8 mouse cellular contexts compared by ENCODE assay signal in the genomic region with DNA sequence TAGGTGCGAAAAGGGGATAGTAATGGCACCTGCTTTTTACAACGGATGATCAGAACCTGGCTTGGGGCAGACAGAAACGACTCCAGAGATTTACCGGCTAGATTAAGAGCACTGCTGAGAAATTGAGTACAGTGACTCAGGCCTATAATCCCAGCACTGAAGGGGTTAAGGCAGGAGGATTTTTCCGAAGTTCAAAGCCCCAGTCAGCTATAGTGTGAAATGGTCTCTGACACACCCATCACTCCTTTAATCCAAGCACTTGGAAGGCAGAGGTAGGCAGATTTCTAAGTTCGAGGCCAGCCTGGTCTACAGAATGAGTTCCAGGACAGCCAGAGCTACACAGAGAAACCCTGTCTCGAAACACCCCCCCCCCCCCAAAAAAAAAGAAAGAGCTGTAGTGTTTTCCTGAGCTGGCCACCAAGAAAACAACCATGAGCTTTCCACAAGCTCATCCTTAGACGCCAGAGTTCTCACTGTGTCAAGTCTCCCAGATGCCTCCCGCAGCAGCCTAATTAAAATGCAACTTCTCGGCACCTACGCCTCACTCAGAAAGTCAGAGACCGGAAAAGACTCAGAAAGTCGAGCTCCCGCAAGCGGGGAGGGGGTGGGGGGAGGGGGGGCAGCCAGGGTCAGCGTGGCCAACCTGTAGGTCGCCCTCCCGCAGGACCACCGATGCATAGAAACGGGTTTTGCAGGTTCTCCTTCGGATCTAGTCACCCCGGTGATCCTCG. TPM values are rescaled to one million over a fixed set of nuclear protein-coding genes. Genes with fewer than 3 reads are reported as not detected.
DNase-seq lines count a peak whose midpoint lies in the region; ATAC-seq and TF ChIP-seq lines count a peak whose summit lies in the region.

No protein-coding gene starts in this region.

- peaks cover 4% of the 10 kb centered on the region; the same call in 1 of the 2 replicates for H3K4me1 ChIP-seq in heart, embryonic 15.5 days (replicated peaks)
- H3K4me1 ChIP-seq in G1E (ENCODE audit: insufficient read depth, low read depth, low read length), result peaks cover 58% of the 10 kb centered on the region
- peaks cover 4% of the 10 kb centered on the region for H3K4me1 ChIP-seq in forebrain, embryonic 11.5 days (replicated peaks; ENCODE audit: control insufficient read depth, insufficient read depth, low read length)
- peaks cover 47% of the 10 kb centered on the region for H3K4me1 ChIP-seq in liver, embryonic 13.5 days (replicated peaks)
- H3K4me1 ChIP-seq in small intestine, adult 2 months (ENCODE audit: control insufficient read depth, insufficient read depth, insufficient read length, low read length), result peaks cover 8% of the 10 kb centered on the region; the same call in 1 of the 2 replicates

- peak overlapping the region; percentile 77 for H3K9ac ChIP-seq in heart, embryonic 15.5 days
- peak overlapping the region; percentile 63 for H3K9ac ChIP-seq in forebrain, embryonic 11.5 days (ENCODE audit: low read length)
- H3K9ac ChIP-seq in liver, embryonic 13.5 days, result peak overlapping the region; percentile 75

- H3K36me3 ChIP-seq in heart, embryonic 15.5 days, result no peaks in the 10 kb centered on the region
- H3K36me3 ChIP-seq in G1E (replicated peaks), result peaks cover 19% of the 10 kb centered on the region
- H3K36me3 ChIP-seq in forebrain, embryonic 11.5 days (ENCODE audit: control insufficient read depth, insufficient read depth, low read length), result no peaks in the 10 kb centered on the region
- H3K36me3 ChIP-seq in liver, embryonic 13.5 days, result peaks cover 8% of the 10 kb centered on the region; the same call in 1 of the 2 replicates
- H3K36me3 ChIP-seq in small intestine, adult 2 months (ENCODE audit: control insufficient read depth, insufficient read depth, low read length), result peaks cover 8% of the 10 kb centered on the region

- H3K4me3 ChIP-seq in heart, embryonic 15.5 days, result peak overlapping the region; percentile 71
- H3K4me3 ChIP-seq in G1E (ENCODE audit: low read depth, low read length), result peak overlapping the region; percentile 75
- peak overlapping the region; percentile 40 for H3K4me3 ChIP-seq in forebrain, embryonic 11.5 days (ENCODE audit: low read depth, low read length)
- peak overlapping the region; percentile 65 for H3K4me3 ChIP-seq in liver, embryonic 13.5 days (replicated peaks)
- H3K4me3 ChIP-seq in small intestine, adult 2 months (ENCODE audit: low read depth, low read length), result peak overlapping the region; percentile 79

- H3K9me3 ChIP-seq in heart, embryonic 15.5 days (replicated peaks), result no peaks in the 10 kb centered on the region
- H3K9me3 ChIP-seq in G1E (replicated peaks), result no peaks in the 10 kb centered on the region
- H3K9me3 ChIP-seq in forebrain, embryonic 11.5 days (ENCODE audit: control insufficient read depth, low read length), result no peaks in the 10 kb centered on the region
- H3K9me3 ChIP-seq in liver, embryonic 13.5 days (replicated peaks), result no peaks in the 10 kb centered on the region

- DNase-seq in heart, postnatal 25 days (ENCODE audit: low spot score), result no peak
- no peak for DNase-seq in G1E (ENCODE audit: low spot score)
- no peak for DNase-seq in forebrain, embryonic 11.5 days (ENCODE audit: low spot score)
- DNase-seq in liver, embryonic 13.5 days, result no peak
- no peak for DNase-seq in cerebellum, adult 9-11 months
- no peak for DNase-seq in Muller cell, postnatal 12 days (ENCODE audit: inconsistent ontology term)

- H3K4me2 ChIP-seq in heart, embryonic 15.5 days, result peak overlapping the region; percentile 88
- peak overlapping the region; percentile 89 for H3K4me2 ChIP-seq in forebrain, embryonic 11.5 days (ENCODE audit: low read depth, low read length, severe bottlenecking)
- H3K4me2 ChIP-seq in liver, embryonic 13.5 days, result peak overlapping the region; percentile 78

- TF ChIP-seq POLR2A in small intestine, adult 2 months (IDR thresholded peaks at IDR 0.05; ENCODE audit: low read depth, low read length), result no peak

- 17% methylated on average over 23 of the region's 23 CpGs for WGBS in heart, embryonic 15.5 days
- 16% methylated on average over 23 of the region's 23 CpGs for WGBS in forebrain, embryonic 11.5 days
- 11% methylated on average over 23 of the region's 23 CpGs for WGBS in liver, embryonic 13.5 days (ENCODE audit: insufficient replicate concordance)
- WGBS in small intestine, adult 2 months, result 10% methylated on average over 23 of the region's 23 CpGs

- intact Hi-C loops in heart, postnatal 25 days (cut with DNase I), result loop anchor here (5.0 kb wide), 1 partner anchor 35 kb away; the partner anchor contains the start of gene Birc2

- H3K27me3 ChIP-seq in heart, embryonic 15.5 days, result no peaks in the 10 kb centered on the region
- no peaks in the 10 kb centered on the region for H3K27me3 ChIP-seq in G1E (ENCODE audit: insufficient read depth, low read length)
- H3K27me3 ChIP-seq in forebrain, embryonic 11.5 days (ENCODE audit: control insufficient read depth, insufficient read depth, low read length), result no peaks in the 10 kb centered on the region
- no peaks in the 10 kb centered on the region for H3K27me3 ChIP-seq in liver, embryonic 13.5 days
- H3K27me3 ChIP-seq in small intestine, adult 2 months (ENCODE audit: control insufficient read depth, insufficient read depth, low read length), result no peaks in the 10 kb centered on the region

- H3K27ac ChIP-seq in heart, embryonic 15.5 days, result peak overlapping the region; percentile 84
- no peak overlapping the region for H3K27ac ChIP-seq in forebrain, embryonic 11.5 days (ENCODE audit: low read depth, low read length)
- peak overlapping the region; percentile 83 for H3K27ac ChIP-seq in liver, embryonic 13.5 days
- H3K27ac ChIP-seq in small intestine, adult 2 months (ENCODE audit: insufficient read depth, low read depth, low read length), result peak overlapping the region; percentile 94

- peak; percentile 10; the same call in 1 of the 2 replicates for ATAC-seq in heart, embryonic 15.5 days (replicated peaks; ENCODE audit: insufficient number of reproducible peaks, insufficient read depth, low FRiP score, low read depth)
- ATAC-seq in G1E (ENCODE audit: extremely low read depth, insufficient number of reproducible peaks, low FRiP score, poor library complexity, severe bottlenecking), result no peak
- peak; percentile 52 for ATAC-seq in forebrain, embryonic 11.5 days (replicated peaks; ENCODE audit: low FRiP score)
- peak; percentile 29 for ATAC-seq in liver, embryonic 13.5 days (ENCODE audit: low read depth)

- TF ChIP-seq CTCF in G1E (IDR thresholded peaks at IDR 0.05; ENCODE audit: low read depth, low read length), result no peak
- no peak for TF ChIP-seq CTCF in small intestine, adult 2 months (IDR thresholded peaks at IDR 0.05; ENCODE audit: extremely low read depth, insufficient read length, insufficient replicate concordance, low read depth, low read length)

RNA-seq across cellular contexts. Expression of gene Birc3, which starts 0.8 kb away (rescaled TPM):
- 5.4 and 8.2 TPM in 2 replicates for polyA plus RNA-seq in heart, embryonic 15.5 days (2015; fragmentation: Nextera tagmentation; extraction: Ambion mirVana)
- total RNA-seq in heart, postnatal 25 days (2021), result 1 to 10 TPM; 8.1 to 9.0 TPM
- total RNA-seq in G1E (2014; fragmentation: Nextera tagmentation) (71.2 and 74.7 TPM in 2 replicates), G1E (2017) (57.9 and 59.2 TPM in 2 replicates)
- 9.1 and 9.3 TPM in 2 replicates for polyA plus RNA-seq in G1E (2012)
- 2.2 and 3.2 TPM in 2 replicates for polyA plus RNA-seq in forebrain, embryonic 11.5 days (2014; fragmentation: Nextera tagmentation; extraction: Ambion mirVana)
- polyA plus RNA-seq in liver, embryonic 13.5 days (2015; fragmentation: Nextera tagmentation; extraction: Ambion mirVana), result 4.8 and 5.7 TPM in 2 replicates
- 6.1 and 13.7 TPM in 2 replicates for polyA plus RNA-seq in small intestine, adult 2 months (2012; rRNA removed)

RNA-seq across cellular contexts. Expression of gene Birc2, which starts 35.3 kb away (rescaled TPM):
- 25.5 and 28.0 TPM in 2 replicates for polyA plus RNA-seq in heart, embryonic 15.5 days (2015; fragmentation: Nextera tagmentation; extraction: Ambion mirVana)
- total RNA-seq in heart, postnatal 25 days (2021), result 10 to 100 TPM; 23.6 to 24.8 TPM
- total RNA-seq in G1E (2014; fragmentation: Nextera tagmentation) (64.3 and 71.4 TPM in 2 replicates), G1E (2017) (46.4 and 50.9 TPM in 2 replicates)
- 10.9 and 14.3 TPM in 2 replicates for polyA plus RNA-seq in G1E (2012)
- polyA plus RNA-seq in forebrain, embryonic 11.5 days (2014; fragmentation: Nextera tagmentation; extraction: Ambion mirVana), result 45.6 and 47.7 TPM in 2 replicates
- 11.7 and 15.7 TPM in 2 replicates for polyA plus RNA-seq in liver, embryonic 13.5 days (2015; fragmentation: Nextera tagmentation; extraction: Ambion mirVana)
- 3.5 and 5.4 TPM in 2 replicates for polyA plus RNA-seq in small intestine, adult 2 months (2012; rRNA removed)
